Mouse (Mus musculus) thymus, postnatal 14 days (tissue): ENCODE measurements around the gene Tppp3.
A peak's percentile ranks its signal among the peaks of the same experiment; 100 is the strongest.

Experiments used
- DNase-seq: peaks from one replicate; pipeline ENCODE4 v3.0.0; 2021

Tppp3 gene

DNA sequence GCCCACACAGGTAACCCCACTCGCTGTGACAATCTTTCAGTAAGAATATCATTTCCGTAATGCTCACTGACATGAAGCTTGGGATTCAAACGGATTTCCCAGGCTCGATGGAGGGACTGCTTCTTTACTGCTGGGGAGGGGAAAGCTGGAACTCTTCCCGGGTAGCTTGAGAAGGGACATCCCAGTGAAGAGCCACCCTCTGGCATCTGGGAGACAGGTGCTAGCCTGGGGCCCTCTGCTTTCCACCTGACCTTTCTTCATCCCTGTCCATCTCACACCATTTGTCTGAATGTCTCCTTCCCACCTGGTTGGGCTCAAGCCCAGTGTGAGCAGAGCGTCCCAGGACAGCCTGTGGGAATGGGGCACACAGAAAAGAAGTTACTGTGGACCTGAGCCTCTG is 5.1 kb downstream of the Tppp3 start:
- no peak for DNase-seq

DNA sequence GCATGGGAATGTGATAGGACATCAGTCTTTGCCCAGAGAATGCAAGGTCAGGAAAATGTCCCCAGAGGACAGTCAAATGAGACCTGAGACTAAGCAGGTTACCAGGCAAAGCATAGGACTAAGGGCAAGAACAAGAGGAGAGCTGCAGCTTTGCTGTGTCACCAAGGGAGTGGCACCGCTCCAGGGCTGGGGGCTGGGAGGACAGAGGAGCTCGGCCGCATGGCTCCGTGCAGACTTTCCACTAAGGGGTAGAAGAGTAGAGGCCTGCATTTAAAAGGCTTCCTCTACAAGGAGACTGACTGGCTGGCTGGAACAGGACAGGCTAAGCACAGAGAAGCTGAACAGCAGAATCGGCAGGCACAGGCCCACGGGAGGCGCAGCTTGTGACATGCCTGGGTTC is 6.7 kb downstream of the Tppp3 start:
- DNase-seq, result no peak

- no peak for DNase-seq
These were observed 10.1 kb downstream of the Tppp3 start for GRCm38 (mm10) chr8:105461085-105461803.

DNA sequence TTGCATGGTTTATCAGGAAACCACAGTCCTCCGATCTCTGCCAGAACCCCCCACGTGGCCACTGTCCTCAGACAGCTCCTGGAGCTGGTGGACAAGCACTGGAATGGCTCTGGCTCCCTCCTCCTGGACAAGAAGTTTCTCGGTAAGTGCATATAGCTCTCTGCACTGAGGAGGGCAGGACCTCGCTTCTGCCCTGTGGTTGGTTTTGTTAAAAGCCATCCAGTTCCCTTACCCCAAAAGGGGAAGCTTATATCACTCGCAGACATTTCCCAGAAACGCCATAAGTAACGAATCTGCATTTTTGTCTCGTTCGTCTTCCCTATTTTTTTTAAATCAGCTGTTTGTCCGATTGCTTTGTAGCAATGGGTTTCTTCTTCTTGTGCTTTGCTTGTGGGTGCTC is 16.1 kb downstream of the Tppp3 start:
- DNase-seq, result no peak

DNA sequence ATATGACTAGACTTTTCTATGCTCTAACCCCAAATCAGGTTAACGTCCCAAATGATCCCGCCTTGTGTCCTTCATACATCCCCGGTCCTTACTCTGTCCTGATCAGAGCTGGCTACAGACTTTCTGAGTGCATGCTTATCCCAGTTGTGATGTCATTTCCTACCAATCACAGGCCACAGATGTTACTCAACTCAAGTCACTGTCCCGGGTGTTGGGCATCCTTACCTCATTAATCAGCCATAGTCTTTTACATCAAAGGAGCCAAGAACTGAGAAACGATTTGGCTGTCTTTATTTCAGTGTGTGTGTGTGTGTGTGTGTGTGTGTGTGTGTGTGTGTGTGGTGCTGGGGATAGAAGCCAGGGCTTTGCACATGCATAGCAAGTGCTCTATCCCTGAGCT is 17.2 kb downstream of the Tppp3 start:
- DNase-seq, result no peak

DNA sequence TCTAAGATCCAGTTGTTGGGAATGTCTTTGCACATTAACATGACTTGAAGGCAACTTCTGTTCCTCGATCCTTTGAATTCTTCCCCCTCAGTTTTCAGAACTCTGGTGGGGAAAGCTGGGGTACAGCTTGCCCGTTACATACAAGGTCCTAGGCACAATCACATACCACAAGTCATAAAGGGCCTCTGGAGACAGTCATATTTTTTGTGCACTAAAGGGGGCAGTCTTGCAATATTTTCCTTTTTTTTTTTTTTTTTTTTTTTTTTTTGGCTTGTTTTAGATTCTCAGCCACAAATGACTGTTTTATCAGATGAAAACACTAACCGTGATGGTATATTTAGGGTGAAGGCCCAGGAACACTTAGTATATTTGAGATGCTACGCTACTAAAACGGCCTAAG is 18.0 kb downstream of the Tppp3 start:
- no peak for DNase-seq

GRCm38 (mm10) chr8:105451903-105452603 is 19.3 kb downstream of the Tppp3 start:
- no peak for DNase-seq

GRCm38 (mm10) chr8:105450977-105451376 is 20.3 kb downstream of the Tppp3 start:
- no peak for DNase-seq

DNA sequence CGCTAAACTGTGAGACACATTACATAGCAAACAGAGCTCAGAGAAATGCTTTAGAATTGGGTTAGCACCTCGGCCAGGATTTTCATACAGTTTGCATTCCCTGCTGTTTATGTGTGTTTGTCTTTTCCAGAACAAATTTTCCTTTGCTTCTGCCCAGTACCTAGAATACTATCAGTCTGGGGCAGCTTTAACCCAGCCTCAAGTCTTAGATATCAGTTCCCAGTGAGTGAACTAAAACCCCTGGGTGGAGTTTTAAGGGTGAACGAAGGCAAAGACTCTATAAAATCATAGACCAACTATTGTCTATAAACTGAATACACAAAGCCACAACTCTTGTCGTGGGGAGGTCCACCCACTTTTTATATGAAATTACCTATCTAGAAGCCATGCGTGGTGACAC is 22.7 kb downstream of the Tppp3 start:
- DNase-seq, result no peak

- DNase-seq, result no peak
These were observed 23.1 kb downstream of the Tppp3 start for GRCm38 (mm10) chr8:105448188-105448587.

DNA sequence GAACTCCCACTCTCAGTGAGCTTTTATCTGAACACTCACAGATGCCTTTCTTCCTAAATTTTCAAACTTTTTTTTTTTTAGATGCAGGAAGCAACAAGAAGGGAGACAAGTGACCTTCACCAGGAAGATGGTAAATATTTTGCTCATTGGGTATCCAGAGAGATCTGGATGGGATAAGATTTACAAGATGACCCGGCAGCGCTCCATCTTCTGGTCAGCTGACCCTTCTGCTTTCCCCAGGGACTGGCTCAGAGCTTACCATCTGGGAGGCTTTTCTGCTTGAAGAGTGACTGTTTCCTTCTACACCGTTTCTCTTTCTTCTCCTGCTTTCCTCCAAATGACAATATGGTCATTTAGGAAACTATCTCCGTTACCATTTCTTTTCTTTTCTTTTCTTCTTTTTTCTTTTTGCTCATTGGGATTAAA is 25.2 kb downstream of the Tppp3 start:
- DNase-seq, result no peak

DNA sequence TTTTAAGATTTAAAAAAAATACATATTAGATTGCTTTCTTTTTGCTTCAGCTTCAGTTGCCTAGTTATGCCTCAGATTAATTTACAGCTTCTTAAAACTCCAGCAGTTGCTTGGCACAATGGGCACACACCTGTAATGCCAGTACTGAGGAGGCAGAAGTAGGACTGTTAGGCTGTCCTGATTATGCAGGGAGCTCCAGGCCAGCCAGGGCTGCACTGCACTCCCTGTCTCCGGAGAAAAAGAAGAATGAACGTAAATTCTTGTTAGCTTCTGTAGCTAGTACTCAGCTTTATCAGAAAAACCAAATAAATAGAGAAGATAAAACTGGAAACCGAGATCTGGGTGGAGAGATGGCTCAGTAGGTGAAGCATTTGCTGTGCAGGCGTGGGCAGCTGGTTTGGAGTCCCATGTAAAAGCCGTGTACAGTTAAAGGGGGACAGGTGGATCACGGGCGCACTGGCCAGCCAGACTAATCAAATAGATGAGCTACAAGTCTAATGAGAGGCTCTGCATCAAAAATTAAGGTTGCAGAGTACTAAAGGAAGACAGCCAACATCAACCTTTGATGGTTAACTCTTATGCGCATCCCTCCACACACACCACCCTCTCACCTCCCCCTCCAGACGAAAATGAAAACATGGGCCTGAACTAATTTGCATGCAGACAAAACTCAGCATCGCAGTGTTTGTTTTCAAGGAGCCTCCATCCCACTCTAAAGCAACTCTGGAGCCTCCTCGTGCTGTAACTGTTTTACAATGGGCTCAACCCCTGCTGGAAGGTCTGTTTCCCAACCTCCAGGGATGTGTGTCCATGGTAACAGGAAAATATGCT is 25.8 kb downstream of the Tppp3 start:
- DNase-seq, result no peak

GRCm38 (mm10) chr8:105442661-105443060 is 28.7 kb downstream of the Tppp3 start:
- no peak for DNase-seq

- peak; percentile 62 for DNase-seq
These were observed 29.9 kb downstream of the Tppp3 start for GRCm38 (mm10) chr8:105441433-105441832.

- DNase-seq, result peak; percentile 66
These were observed 32.5 kb downstream of the Tppp3 start for GRCm38 (mm10) chr8:105438865-105439264.

GRCm38 (mm10) chr8:105437078-105437748 is 34.1 kb downstream of the Tppp3 start:
- no peak for DNase-seq

GRCm38 (mm10) chr8:105436218-105436617 is 35.1 kb downstream of the Tppp3 start:
- DNase-seq, result no peak

- DNase-seq, result peak; percentile 9
These were observed 37.2 kb downstream of the Tppp3 start for GRCm38 (mm10) chr8:105434136-105434535.

- no peak for DNase-seq
These were observed 37.8 kb downstream of the Tppp3 start for GRCm38 (mm10) chr8:105433511-105433910.

DNA sequence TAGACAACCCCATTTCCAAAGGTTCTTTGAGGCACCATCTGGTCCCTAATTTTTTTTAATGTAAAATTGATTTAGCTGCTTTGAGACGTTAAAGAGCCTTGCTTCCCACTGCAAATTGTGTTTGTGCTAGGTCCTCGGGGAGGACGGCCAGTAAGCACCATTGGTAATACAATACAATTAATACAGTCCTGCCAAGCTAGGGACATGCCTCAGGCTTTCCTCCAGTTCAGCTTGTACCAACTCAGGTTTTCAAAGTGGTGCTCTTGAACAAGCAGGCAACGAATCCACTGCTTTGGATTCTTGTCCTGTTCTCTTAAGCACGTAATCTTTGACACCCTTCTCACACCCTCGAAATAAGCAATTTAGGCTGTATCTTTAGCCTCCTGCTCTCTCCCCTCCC is 38.3 kb downstream of the Tppp3 start:
- DNase-seq, result no peak

DNA sequence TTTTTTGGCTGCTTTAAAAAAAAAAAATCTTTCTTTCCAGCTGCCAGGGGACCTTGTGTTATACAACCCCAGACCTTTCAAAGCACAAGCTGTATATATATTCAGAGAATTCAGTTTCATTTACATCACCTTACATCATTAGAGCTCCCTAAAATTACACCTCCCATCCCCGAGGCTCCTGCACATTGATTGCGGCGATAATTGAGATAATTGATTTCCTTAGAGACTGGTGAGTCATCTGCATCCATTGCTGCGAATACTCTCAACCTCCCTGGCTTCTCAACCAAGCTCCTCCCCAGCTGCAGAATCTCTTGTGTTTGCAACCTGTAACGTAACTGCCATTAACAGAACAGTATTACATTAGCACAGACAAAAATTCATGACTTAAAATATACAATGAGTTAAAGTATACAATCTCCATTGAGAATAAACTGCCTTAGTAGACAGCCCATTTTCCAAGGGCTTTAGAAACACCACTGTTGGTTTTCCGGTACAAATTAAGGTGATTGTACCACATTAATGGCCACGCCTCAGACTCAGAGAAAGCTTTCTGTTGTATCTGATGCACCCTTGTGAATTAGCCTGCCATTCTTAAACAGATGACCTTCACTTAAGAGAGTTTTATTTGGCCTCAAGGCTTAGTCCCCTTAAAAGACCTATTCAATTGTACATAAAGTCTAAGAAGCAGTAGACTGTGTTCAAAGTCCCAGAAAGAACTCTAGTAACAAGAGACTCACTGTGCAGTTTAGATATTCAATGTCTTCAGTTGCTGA is 39.4 kb downstream of the Tppp3 start:
- no peak for DNase-seq

- no peak for DNase-seq
These were observed 44.4 kb downstream of the Tppp3 start for GRCm38 (mm10) chr8:105426878-105427277.
